Mouse (Mus musculus) cortical plate, adult 2 months (tissue): ENCODE measurements around the gene Gm10401.

ENCODE experiments used
- CTCF ChIP-seq: fragments of 200-500 bp; IDR thresholded peaks from 2 replicates; pipeline ENCODE4 v1.5.1; 2011; ENCODE audit warnings: mild to moderate bottlenecking, control low read depth, low read length; ENCODE audit not compliant: insufficient read depth; ENCODE audit errors: extremely low read depth
- POLR2A ChIP-seq: fragments of 200-500 bp; IDR thresholded peaks from 2 replicates; pipeline ENCODE4 v1.6.1; 2011; ENCODE audit warnings: mild to moderate bottlenecking, low read length, control low read depth; ENCODE audit not compliant: insufficient read depth; ENCODE audit errors: extremely low read depth

GRCm38 (mm10) chr5:115058584-115059297 lies 39.4 kb downstream of the Gm10401 start:
- TF ChIP-seq POLR2A, result no peak
- TF ChIP-seq CTCF, result no peak
